ENCODE assay signal across 17 mouse cellular contexts in genomic region chr12:26130011-26130410, GRCm38 (mm10).
"Had no signal": no experiment of that assay in that cellular context is flagged by ENCODE, and none has a peak within 500 bp of the region (broad histone marks: within the 10 kb centered on the region; RNA-seq: fewer than 3 reads in every experiment).

No protein-coding gene starts in this region.

- H3K36me3 ChIP-seq: lung, embryonic 15.5 days; midbrain, embryonic 13.5 days; midbrain, embryonic 15.5 days; neural tube, embryonic 12.5 days; stomach, embryonic 15.5 days had no signal

- H3K27me3 ChIP-seq: lung, embryonic 15.5 days; megakaryocyte, embryonic 14.5 days; midbrain, embryonic 13.5 days; midbrain, embryonic 15.5 days; neural tube, embryonic 12.5 days; stomach, embryonic 15.5 days had no signal

- H3K9me3 ChIP-seq: lung, embryonic 15.5 days; megakaryocyte, embryonic 14.5 days; midbrain, embryonic 13.5 days; midbrain, embryonic 15.5 days; neural tube, embryonic 12.5 days; stomach, embryonic 15.5 days had no signal

- H3K9ac ChIP-seq: lung, embryonic 15.5 days; midbrain, embryonic 13.5 days; midbrain, embryonic 15.5 days; neural tube, embryonic 12.5 days; stomach, embryonic 15.5 days had no signal

- H3K27ac ChIP-seq: lung, embryonic 15.5 days; macrophage; midbrain, embryonic 13.5 days; midbrain, embryonic 15.5 days; neural tube, embryonic 12.5 days; stomach, embryonic 15.5 days; stomach, postnatal 0 days had no signal

- H3K4me2 ChIP-seq: lung, embryonic 15.5 days; midbrain, embryonic 11.5 days; midbrain, embryonic 13.5 days; midbrain, embryonic 15.5 days; neural tube, embryonic 12.5 days; stomach, embryonic 15.5 days had no signal

- ATAC-seq: lung, postnatal 0 days; midbrain, embryonic 13.5 days; midbrain, embryonic 15.5 days had no signal

- DNase-seq: lung, adult 2 months; lung, postnatal 14 days; lung, postnatal 36 days; right cerebral cortex, postnatal 14 days; thymus, adult 2 months; thymus, postnatal 25 days; thymus, postnatal 4 days had no signal

- H3K4me1 ChIP-seq: megakaryocyte, embryonic 14.5 days; midbrain, embryonic 13.5 days; neural tube, embryonic 12.5 days; stomach, embryonic 15.5 days had no signal

- H3K4me3 ChIP-seq: lung, embryonic 15.5 days; megakaryocyte, embryonic 14.5 days; midbrain, embryonic 13.5 days; midbrain, embryonic 15.5 days; neural tube, embryonic 12.5 days; stomach, embryonic 15.5 days had no signal
